Mouse (Mus musculus) forebrain, embryonic 15.5 days (tissue): ENCODE measurements around the gene Hibch. TPM values are rescaled to one million over a fixed set of nuclear protein-coding genes. Genes with fewer than 3 reads are reported as not detected.

Source experiments
- ATAC-seq: fragments of 200-750 bp; cut with Nextera tagmentation; replicated peaks from 2 replicates; pipeline ENCODE4 v1.8.0; 2017; ENCODE audit warnings: mild to moderate bottlenecking, moderate TSS enrichment, moderate library complexity
- H3K27ac ChIP-seq: fragments of 300-500 bp; sonication (generic); replicated peaks from 2 replicates; pipeline ENCODE4 v1.5.1; 2015; ENCODE audit warnings: mild to moderate bottlenecking, inconsistent platforms
- H3K27me3 ChIP-seq: fragments of 300-500 bp; sonication (generic); 2 replicates; pipeline ENCODE4 v1.6.1; 2015; ENCODE audit warnings: inconsistent platforms
- H3K36me3 ChIP-seq: fragments of 300-500 bp; sonication (generic); 2 replicates; pipeline ENCODE4 v1.6.1; 2015; ENCODE audit warnings: mild to moderate bottlenecking, inconsistent platforms
- H3K4me1 ChIP-seq: fragments of 300-500 bp; sonication (generic); 2 replicates; pipeline ENCODE4 v1.6.1; 2015; ENCODE audit warnings: inconsistent platforms
- H3K4me2 ChIP-seq: fragments of 300-500 bp; sonication (generic); replicated peaks from 2 replicates; pipeline ENCODE4 v1.6.1; 2015; ENCODE audit warnings: mild to moderate bottlenecking, inconsistent platforms
- H3K4me3 ChIP-seq: fragments of 300-500 bp; sonication (generic); 2 replicates; pipeline ENCODE4 v1.5.1; 2015; ENCODE audit warnings: mild to moderate bottlenecking, inconsistent platforms
- H3K9ac ChIP-seq: fragments of 300-500 bp; sonication (generic); replicated peaks from 2 replicates; pipeline ENCODE4 v1.6.1; 2015; ENCODE audit warnings: mild to moderate bottlenecking, inconsistent platforms
- H3K9me3 ChIP-seq: fragments of 300-500 bp; sonication (generic); 2 replicates; pipeline ENCODE4 v1.6.1; 2016; ENCODE audit warnings: inconsistent platforms
- WGBS: fragments of 180-500 bp; shearing (Covaris S2); methylation state at CpG from one replicate; pipeline ENCODE4 v1.1.7; 2015; ENCODE audit warnings: mixed read lengths; 5-methylcytosine and 5-hydroxymethylcytosine counted together
- polyA plus RNA-seq: library from polyadenylated mRNA; unstranded; fragments of >200 nt; fragmentation: Nextera tagmentation; extraction: Ambion mirVana; gene quantifications from 2 replicates; pipeline ENCODE4 v1.2.1, GENCODE M21; 2015

The Hibch gene
- polyA plus RNA-seq, 1 experiment from 2014 or later: 21.4 TPM

DNA sequence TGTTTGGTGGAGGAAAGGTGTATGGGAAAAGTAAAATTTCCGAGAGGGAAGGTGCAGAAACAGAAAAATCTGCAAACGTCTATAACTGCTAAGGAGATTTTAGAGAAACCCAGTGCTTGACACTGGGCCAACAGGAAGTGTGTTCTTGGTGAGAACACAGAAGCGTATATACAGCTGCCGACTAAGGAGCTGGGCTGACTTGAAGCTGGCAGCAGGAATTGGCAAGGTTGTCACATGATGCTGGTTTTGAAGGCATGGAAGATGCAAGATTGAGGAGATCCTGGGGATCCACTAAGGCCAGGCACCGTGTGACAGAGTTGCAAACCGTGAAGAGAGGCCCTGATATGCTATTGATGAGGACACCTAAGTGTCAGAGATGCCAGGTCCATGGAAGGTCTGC, 115.5 kb downstream of the Hibch start:
- no peak for ATAC-seq
- no peaks in the 10 kb centered on the region for H3K9me3 ChIP-seq
- no peaks in the 10 kb centered on the region for H3K4me1 ChIP-seq
- H3K4me3 ChIP-seq: no peak overlapping the region
- no peaks in the 10 kb centered on the region for H3K36me3 ChIP-seq
- H3K27ac ChIP-seq: no peak overlapping the region
- H3K27me3 ChIP-seq: no peaks in the 10 kb centered on the region
- WGBS: 76% methylated on average over 6 of the region's 6 CpGs
- no peak overlapping the region for H3K9ac ChIP-seq
- H3K4me2 ChIP-seq: no peak overlapping the region

DNA sequence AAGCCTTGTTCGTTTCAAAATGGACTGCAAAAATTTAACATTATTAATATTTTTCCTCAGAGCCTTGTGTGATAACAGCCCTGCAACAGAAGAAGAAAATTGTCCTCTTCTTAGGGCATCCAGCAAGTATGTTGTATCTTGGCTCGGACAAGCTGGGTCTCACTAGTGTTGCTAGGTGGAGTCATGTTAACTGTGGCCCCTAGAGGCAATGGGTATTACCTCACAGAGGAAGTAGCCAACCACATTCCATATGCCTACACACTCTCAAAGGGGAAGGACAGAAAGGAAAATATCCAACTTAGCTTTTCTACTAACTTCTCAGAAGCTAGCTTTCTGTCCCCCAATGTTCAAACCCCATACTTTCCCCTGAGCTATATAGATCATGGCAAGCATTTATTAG, 118.4 kb downstream of the Hibch start:
- ATAC-seq: no peak
- no peak overlapping the region for H3K9ac ChIP-seq
- no peak overlapping the region for H3K4me2 ChIP-seq
- WGBS: 90% methylated on average over 2 of the region's 2 CpGs
- H3K4me3 ChIP-seq: no peak overlapping the region
- H3K27ac ChIP-seq: no peak overlapping the region
- H3K9me3 ChIP-seq: no peaks in the 10 kb centered on the region
- H3K4me1 ChIP-seq: no peaks in the 10 kb centered on the region
- no peaks in the 10 kb centered on the region for H3K36me3 ChIP-seq
- H3K27me3 ChIP-seq: no peaks in the 10 kb centered on the region

DNA sequence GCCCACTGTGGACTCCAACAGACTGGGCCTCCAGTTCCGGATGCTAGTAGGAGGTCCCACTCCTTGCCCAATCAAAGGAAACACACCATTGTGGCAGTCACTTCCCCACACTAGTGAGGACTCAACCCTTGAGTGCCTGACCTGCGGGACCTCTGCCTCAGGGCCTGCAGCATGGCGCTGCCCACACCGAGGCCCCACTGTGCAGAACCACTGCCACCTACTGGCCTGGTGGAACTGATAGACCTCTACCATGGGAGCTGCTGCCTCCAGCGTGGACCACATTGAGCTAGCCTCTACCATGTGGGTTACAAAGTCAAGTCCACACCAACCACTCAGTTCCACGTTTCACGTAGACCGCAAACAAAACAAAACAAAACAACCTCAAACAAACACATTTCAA, 119.9 kb downstream of the Hibch start:
- ATAC-seq: no peak
- H3K27ac ChIP-seq: no peak overlapping the region
- H3K27me3 ChIP-seq: no peaks in the 10 kb centered on the region
- 74% methylated on average over 8 of the region's 8 CpGs for WGBS
- H3K4me2 ChIP-seq: no peak overlapping the region
- H3K36me3 ChIP-seq: no peaks in the 10 kb centered on the region
- H3K4me1 ChIP-seq: no peaks in the 10 kb centered on the region
- H3K4me3 ChIP-seq: no peak overlapping the region
- H3K9me3 ChIP-seq: no peaks in the 10 kb centered on the region
- no peak overlapping the region for H3K9ac ChIP-seq

Other genes starting within 250 kb of the Hibch start
- gene Nemp2, start 214.2 kb upstream of the Hibch start, polyA plus RNA-seq: 8.5 and 8.9 TPM in 2 replicates
- 6.7 and 7.9 TPM in 2 replicates for gene Mfsd6, start 117.5 kb upstream of the Hibch start, polyA plus RNA-seq
- 20.0 and 24.3 TPM in 2 replicates for gene Inpp1, start 27.2 kb upstream of the Hibch start, polyA plus RNA-seq
- 1.8 and 2.7 TPM in 2 replicates for gene 1700019D03Rik, start 175.2 kb downstream of the Hibch start, polyA plus RNA-seq
- 0.52 and 0.66 TPM in 2 replicates for gene Mstn, start 216.7 kb downstream of the Hibch start, polyA plus RNA-seq